Mouse (Mus musculus) frontal cortex, adult 2 months (tissue): ENCODE results near the gene Pabpc6. TPM values are rescaled to one million over a fixed set of nuclear protein-coding genes. Genes with fewer than 3 reads are reported as not detected.

Source experiments
- polyA plus RNA-seq: library from polyadenylated mRNA; depleted of rRNA; stranded (reverse); fragments of >200 nt; gene quantifications from 2 replicates; pipeline ENCODE4 v1.2.3, GENCODE M21; 2012; rRNA removed

The Pabpc6 gene
- polyA plus RNA-seq, 1 experiment: not detected

Other genes starting within 250 kb of the Pabpc6 start
- not detected in 2 replicates for gene Gm17728, start 247.7 kb downstream of the Pabpc6 start, polyA plus RNA-seq